Comparison of ENCODE assay signal across 10 mouse cellular contexts in the genomic region with DNA sequence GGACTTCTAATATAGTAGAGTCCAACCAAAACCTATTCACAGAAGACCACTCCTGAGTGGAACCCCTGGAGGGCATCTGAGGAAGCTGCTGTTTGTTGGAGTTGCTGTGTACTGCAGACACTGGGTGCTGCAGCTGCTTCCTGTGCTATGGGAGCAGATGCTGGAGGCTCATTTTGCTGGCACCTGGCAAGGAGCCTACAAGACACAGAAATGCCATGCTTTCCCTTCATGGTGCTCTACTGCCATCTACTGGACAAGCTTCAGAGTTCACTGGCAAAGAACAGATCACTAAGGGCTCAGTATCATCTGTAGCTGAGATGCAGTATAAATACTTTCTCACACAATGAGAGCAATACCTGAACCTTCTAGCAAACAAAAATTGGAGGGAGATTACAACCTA. TPM values are rescaled to one million over a fixed set of nuclear protein-coding genes. Genes with fewer than 3 reads are reported as not detected.
DNase-seq lines count a peak whose midpoint lies in the region; ATAC-seq lines count a peak whose summit lies in the region.
"Not testable (repeated sequence)": the region's sequence is repeated elsewhere in the genome, so short reads cannot be mapped to it uniquely, and the experiment has no call there.
"Had no signal": no experiment of that assay in that cellular context is flagged by ENCODE, and none has a peak within 500 bp of the region (broad histone marks: within the 10 kb centered on the region; RNA-seq: fewer than 3 reads in every experiment).

No protein-coding gene starts in this region.

- H3K36me3 ChIP-seq in hindbrain, embryonic 16.5 days (ENCODE audit: control insufficient read depth, insufficient read depth, low read length): not testable (repeated sequence)

- H3K27ac ChIP-seq in hindbrain, embryonic 16.5 days (ENCODE audit: low read depth, low read length): not testable (repeated sequence)

- not testable (repeated sequence) for H3K27me3 ChIP-seq in hindbrain, embryonic 16.5 days (replicated peaks; ENCODE audit: control insufficient read depth, insufficient read depth, low read length)

- peak; percentile 79 for DNase-seq in R1 (ENCODE audit: low read depth, low spot score)
- DNase-seq in cerebellum, postnatal 10 days: peak; percentile 92 to 96
- peak; percentile 70 for DNase-seq in frontal cortex, postnatal 14 days (ENCODE audit: low spot score in 2 of 2)
- peak; percentile 80 to 82 for DNase-seq in layer of hippocampus, postnatal 10 days (ENCODE audit: low spot score in 2 of 2)
- DNase-seq in lung, postnatal 25 days (ENCODE audit: low spot score): peak; percentile 68
- DNase-seq in retina, embryonic 14.5 days (ENCODE audit: low spot score): peak; percentile 88
- DNase-seq in thymus, postnatal 25 days: peak; percentile 68

- not testable (repeated sequence) for H3K4me2 ChIP-seq in hindbrain, embryonic 16.5 days (ENCODE audit: low read length)

- not testable (repeated sequence) for H3K9me3 ChIP-seq in hindbrain, embryonic 16.5 days (ENCODE audit: control insufficient read depth, low read length)

- H3K4me3 ChIP-seq in hindbrain, embryonic 16.5 days (ENCODE audit: low read length): not testable (repeated sequence)

- ATAC-seq in hindbrain, embryonic 16.5 days: peak; percentile 97

- not testable (repeated sequence) for H3K4me1 ChIP-seq in hindbrain, embryonic 16.5 days (ENCODE audit: control insufficient read depth, insufficient read depth, low read depth, low read length)

- H3K9ac ChIP-seq in hindbrain, embryonic 16.5 days (ENCODE audit: low read depth, low read length): not testable (repeated sequence)

RNA-seq across cellular contexts. Expression of gene H2-M10.5, which starts 16.1 kb away (rescaled TPM):
- not detected in 2 replicates for polyA plus RNA-seq in hindbrain, embryonic 16.5 days (2015; fragmentation: Nextera tagmentation; extraction: Ambion mirVana)
- total RNA-seq in layer of hippocampus, postnatal 10 days (2021): not detected
- polyA plus RNA-seq: heart, embryonic 12.5 days; stomach, embryonic 15.5 days had no signal

RNA-seq across cellular contexts. Expression of gene H2-M10.6, which starts 23.2 kb away (rescaled TPM):
- polyA plus RNA-seq in hindbrain, embryonic 16.5 days (2015; fragmentation: Nextera tagmentation; extraction: Ambion mirVana): not detected in 2 replicates
- total RNA-seq in layer of hippocampus, postnatal 10 days (2021): not detected
- polyA plus RNA-seq: heart, embryonic 12.5 days; stomach, embryonic 15.5 days had no signal

RNA-seq across cellular contexts. Expression of gene Trim26, which starts 48.1 kb away (rescaled TPM):
- polyA plus RNA-seq in hindbrain, embryonic 16.5 days (2015; fragmentation: Nextera tagmentation; extraction: Ambion mirVana): 49.5 and 53.8 TPM in 2 replicates
- 10 to 100 TPM; 22.7 to 28.8 TPM for total RNA-seq in layer of hippocampus, postnatal 10 days (2021)
